Mouse (Mus musculus): ENCODE data around the gene Ift81.

Gene Ift81

DNA sequence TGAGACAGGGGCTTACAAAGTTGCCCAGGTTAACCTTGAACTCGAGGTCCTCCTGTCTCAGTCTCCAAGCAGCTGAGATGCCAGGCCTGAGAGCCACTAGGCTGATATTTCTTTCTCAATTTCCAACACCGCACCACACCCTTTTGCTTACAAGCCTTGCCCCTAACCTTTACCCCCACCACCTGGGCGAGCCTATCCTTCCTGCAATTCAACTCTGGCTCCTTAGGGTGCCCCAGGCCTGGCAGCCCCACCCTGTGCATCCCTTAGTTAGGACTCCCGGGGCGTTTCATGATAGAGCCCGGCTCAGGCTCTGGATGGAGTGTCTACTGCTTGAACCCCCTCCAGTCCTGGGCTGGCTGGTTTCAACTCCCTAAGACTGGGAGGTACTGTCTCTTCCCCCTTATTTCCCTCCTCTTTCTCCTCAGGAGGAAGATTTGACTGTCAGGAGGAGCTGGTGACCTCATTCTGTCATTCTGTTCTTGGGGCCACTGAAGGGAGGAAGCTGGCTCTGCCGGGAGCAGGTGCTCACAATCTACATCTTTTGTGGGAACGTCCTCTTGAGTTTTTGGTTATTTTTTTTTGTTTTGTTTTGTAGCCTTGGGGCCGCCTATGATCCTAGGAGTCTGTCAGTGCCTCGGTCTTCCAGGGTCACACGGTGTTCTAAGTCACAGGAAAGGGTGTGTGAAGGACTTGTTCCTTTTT lies 98.1 kb downstream of the Ift81 start:
- ChIA-PET POLR2A (interaction anchor here in 3 of 4 experiments (0.7 to 3.5 kb wide), 13 partner anchors 10 to 1676 kb away, joined by 3 to 19 read pairs (median 3); no protein-coding TSS in a partner anchor), CTCF (interaction anchor here in 2 of 4 experiments (0.6 to 0.9 kb wide), 2 partner anchors 9 to 382 kb away, joined by 3 to 4 read pairs; no protein-coding TSS in a partner anchor)

DNA sequence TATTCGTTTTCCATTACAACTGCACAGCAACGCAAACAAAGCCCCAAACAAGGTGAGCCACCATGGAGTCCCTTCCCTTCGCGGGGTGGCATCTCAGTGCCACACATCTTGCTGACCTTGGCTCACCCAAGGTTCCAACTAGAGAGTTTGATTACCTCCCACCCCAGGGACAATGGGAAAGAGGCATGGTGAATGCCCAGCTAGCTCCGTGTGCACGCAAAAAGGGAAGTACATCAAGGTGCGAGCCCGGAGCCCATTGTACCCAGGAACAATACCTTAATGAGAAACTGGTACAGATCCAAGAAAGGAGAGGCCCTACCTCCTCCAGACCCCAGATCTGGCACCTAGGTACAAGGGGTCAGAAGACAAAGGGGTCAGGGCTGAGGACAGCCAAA lies 100.2 kb downstream of the Ift81 start:
- ChIA-PET POLR2A (interaction anchor here (0.9 to 5.6 kb wide), 9 partner anchors 10 to 72 kb away, joined by 3 to 28 read pairs (median 4); partner anchors contain the start of gene Atp2a2 (in 2 of the 4)), CTCF (interaction anchor here in 1 of 4 experiments (1.0 kb wide), 1 partner anchor 10 kb away, joined by 3 read pairs; no protein-coding TSS in a partner anchor)

GRCm38 (mm10) chr5:122513421-122514126 lies 100.7 kb downstream of the Ift81 start:
- POLR2A ChIA-PET = interaction anchor here (0.8 to 5.6 kb wide), 14 partner anchors 9 to 114 kb away, joined by 3 to 28 read pairs (median 4); partner anchors contain the start of gene Atp2a2 (in 3 of the 4)
- CTCF ChIA-PET = interaction anchor here in 2 of 4 experiments (0.8 to 1.0 kb wide), 2 partner anchors 10 to 31 kb away, joined by 3 read pairs; no protein-coding TSS in a partner anchor

- ChIA-PET POLR2A (interaction anchor here (0.5 to 5.6 kb wide), 42 partner anchors 8 to 1811 kb away, joined by 3 to 28 read pairs (median 4); partner anchors contain the start of gene Atp2a2 (in 3 of the 4)), CTCF (interaction anchor here (0.5 to 1.5 kb wide), 12 partner anchors 13 to 1786 kb away, joined by 3 to 11 read pairs (median 3); no protein-coding TSS in a partner anchor)
Measured at GRCm38 (mm10) chr5:122512011-122512410, 102.3 kb downstream of the Ift81 start.

GRCm38 (mm10) chr5:122511405-122511804 lies 102.9 kb downstream of the Ift81 start:
- ChIA-PET CTCF (interaction anchor here in 3 of 4 experiments (0.5 to 1.5 kb wide), 10 partner anchors 30 to 1786 kb away, joined by 3 to 10 read pairs (median 3); no protein-coding TSS in a partner anchor), POLR2A (interaction anchor here (0.5 to 5.6 kb wide), 49 partner anchors 8 to 585 kb away, joined by 3 to 28 read pairs (median 4); partner anchors contain the start of genes Atp2a2 (in 4 of the 4) and P2rx4 (in 1 of the 4))

GRCm38 (mm10) chr5:122510651-122511157 lies 103.6 kb downstream of the Ift81 start:
- POLR2A ChIA-PET = interaction anchor here (0.5 to 5.6 kb wide), 31 partner anchors 8 to 585 kb away, joined by 3 to 28 read pairs (median 4); partner anchors contain the start of genes Atp2a2 (in 4 of the 4), P2rx4 (in 1 of the 4), Rad9b (in 1 of the 4) and Vps29 (in 1 of the 4)
- CTCF ChIA-PET = interaction anchor here in 2 of 4 experiments (0.5 to 1.0 kb wide), 4 partner anchors 37 to 674 kb away, joined by 3 to 4 read pairs (median 3); no protein-coding TSS in a partner anchor

GRCm38 (mm10) chr5:122509608-122510007 lies 104.7 kb downstream of the Ift81 start:
- CTCF ChIA-PET = interaction anchor here in 1 of 4 experiments (0.6 kb wide), 1 partner anchor 209 kb away, joined by 5 read pairs; no protein-coding TSS in a partner anchor
- POLR2A ChIA-PET = interaction anchor here in 3 of 4 experiments (1.0 to 5.6 kb wide), 6 partner anchors 7 to 246 kb away, joined by 3 to 28 read pairs (median 10); partner anchors contain the start of genes Atp2a2 (in 1 of the 3) and Tctn1 (in 1 of the 3)

- ChIA-PET POLR2A (interaction anchor here in 3 of 4 experiments (0.8 to 1.2 kb wide), 5 partner anchors 9 to 361 kb away, joined by 3 to 4 read pairs (median 3); partner anchors contain the start of gene Tctn1 (in 1 of the 3)), CTCF (interaction anchor here in 2 of 4 experiments (0.6 to 0.7 kb wide), 3 partner anchors 208 to 377 kb away, joined by 3 to 7 read pairs (median 5); no protein-coding TSS in a partner anchor)
Measured at GRCm38 (mm10) chr5:122508861-122509306, 105.4 kb downstream of the Ift81 start.

DNA sequence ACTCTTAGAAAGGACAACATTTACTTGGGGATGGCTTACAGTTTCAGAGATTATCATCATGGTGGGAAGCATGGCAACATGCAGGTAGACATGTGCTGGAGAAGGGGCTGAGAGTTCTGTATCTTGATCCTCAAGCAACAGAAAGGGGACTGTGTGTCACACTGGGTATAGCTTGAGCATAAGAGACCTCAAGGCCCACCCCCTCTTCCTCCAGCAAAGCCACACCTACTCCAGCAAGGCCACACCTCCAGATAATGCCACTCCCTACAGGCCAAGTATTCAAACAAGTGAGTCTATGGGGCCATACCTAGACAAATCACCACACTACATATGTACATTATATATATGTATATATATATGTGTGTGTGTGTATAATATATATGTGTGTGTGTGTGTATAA lies 106.9 kb downstream of the Ift81 start:
- ChIA-PET CTCF (no interaction called here), POLR2A (interaction anchor here in 1 of 4 experiments (0.6 to 1.0 kb wide), 2 partner anchors 125 to 1303 kb away, joined by 3 read pairs; no protein-coding TSS in a partner anchor)

GRCm38 (mm10) chr5:122506462-122506861 lies 107.9 kb downstream of the Ift81 start:
- CTCF ChIA-PET = interaction anchor here in 1 of 4 experiments (0.6 kb wide), 1 partner anchor 558 kb away, joined by 3 read pairs; no protein-coding TSS in a partner anchor
- POLR2A ChIA-PET = interaction anchor here in 2 of 4 experiments (1.0 to 26.5 kb wide), 3 partner anchors 10 to 41 kb away, joined by 4 to 757 read pairs (median 5); no protein-coding TSS in a partner anchor

DNA sequence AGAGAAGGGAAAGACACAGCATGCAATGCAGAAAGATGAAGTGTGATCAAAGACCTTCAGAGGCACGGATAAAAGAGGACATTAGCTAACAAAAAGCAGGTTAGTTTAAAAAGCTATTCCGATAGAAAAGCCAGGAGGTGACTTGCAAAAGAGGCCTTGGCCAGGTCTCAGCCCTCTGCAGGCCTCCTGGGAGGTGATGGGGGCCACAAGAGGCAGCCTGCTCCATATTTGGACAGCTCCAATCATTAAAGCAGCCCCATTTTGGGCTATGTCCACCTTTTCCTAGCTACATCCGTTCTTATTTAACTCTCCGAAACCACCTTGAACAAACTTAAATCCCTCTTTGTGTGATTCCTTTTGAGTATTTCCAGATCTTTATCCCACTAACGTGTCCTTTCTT lies 108.8 kb downstream of the Ift81 start:
- POLR2A ChIA-PET = interaction anchor here (0.6 to 26.5 kb wide), 14 partner anchors 9 to 532 kb away, joined by 3 to 757 read pairs (median 4); partner anchors contain the start of gene P2rx4 (in 1 of the 4)
- CTCF ChIA-PET = interaction anchor here in 3 of 4 experiments (0.7 to 1.0 kb wide), 4 partner anchors 65 to 445 kb away, joined by 3 to 4 read pairs (median 3); no protein-coding TSS in a partner anchor

DNA sequence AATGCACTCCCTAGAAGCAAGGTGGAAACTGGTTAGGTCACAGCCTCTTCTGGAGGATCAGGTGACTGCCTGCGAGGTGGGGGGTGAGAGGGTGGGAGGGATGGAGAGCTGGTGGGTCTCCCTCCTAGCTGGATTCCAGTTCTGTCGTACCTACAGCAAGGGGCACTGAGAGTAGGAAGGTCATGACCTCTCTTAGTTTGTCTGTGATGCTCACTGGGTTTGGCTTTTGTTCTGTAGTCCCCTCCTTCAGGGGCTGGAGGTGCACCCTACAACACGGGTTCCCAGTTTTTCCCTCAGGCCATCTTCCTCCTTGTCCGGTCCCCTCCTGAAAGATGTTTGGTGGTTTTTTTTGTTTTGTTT lies 110.6 kb downstream of the Ift81 start:
- CTCF ChIA-PET = interaction anchor here in 2 of 4 experiments (0.6 to 1.2 kb wide), 6 partner anchors 10 to 714 kb away, joined by 3 to 4 read pairs (median 3); partner anchors contain the start of gene Tctn1 (in 1 of the 2)
- POLR2A ChIA-PET = interaction anchor here (0.5 to 26.5 kb wide), 49 partner anchors 8 to 766 kb away, joined by 3 to 757 read pairs (median 4); partner anchors contain the start of genes Anapc7 (in 2 of the 4) and Anapc5 (in 1 of the 4)

- POLR2A ChIA-PET = interaction anchor here (0.6 to 26.5 kb wide), 42 partner anchors 8 to 767 kb away, joined by 3 to 757 read pairs (median 4); partner anchors contain the start of gene Anapc7 (in 1 of the 4)
- CTCF ChIA-PET = interaction anchor here in 2 of 4 experiments (0.6 to 1.2 kb wide), 5 partner anchors 10 to 647 kb away, joined by 3 to 4 read pairs (median 3); partner anchors contain the start of gene Tctn1 (in 1 of the 2)
Measured at GRCm38 (mm10) chr5:122503015-122503759, 111.1 kb downstream of the Ift81 start.

DNA sequence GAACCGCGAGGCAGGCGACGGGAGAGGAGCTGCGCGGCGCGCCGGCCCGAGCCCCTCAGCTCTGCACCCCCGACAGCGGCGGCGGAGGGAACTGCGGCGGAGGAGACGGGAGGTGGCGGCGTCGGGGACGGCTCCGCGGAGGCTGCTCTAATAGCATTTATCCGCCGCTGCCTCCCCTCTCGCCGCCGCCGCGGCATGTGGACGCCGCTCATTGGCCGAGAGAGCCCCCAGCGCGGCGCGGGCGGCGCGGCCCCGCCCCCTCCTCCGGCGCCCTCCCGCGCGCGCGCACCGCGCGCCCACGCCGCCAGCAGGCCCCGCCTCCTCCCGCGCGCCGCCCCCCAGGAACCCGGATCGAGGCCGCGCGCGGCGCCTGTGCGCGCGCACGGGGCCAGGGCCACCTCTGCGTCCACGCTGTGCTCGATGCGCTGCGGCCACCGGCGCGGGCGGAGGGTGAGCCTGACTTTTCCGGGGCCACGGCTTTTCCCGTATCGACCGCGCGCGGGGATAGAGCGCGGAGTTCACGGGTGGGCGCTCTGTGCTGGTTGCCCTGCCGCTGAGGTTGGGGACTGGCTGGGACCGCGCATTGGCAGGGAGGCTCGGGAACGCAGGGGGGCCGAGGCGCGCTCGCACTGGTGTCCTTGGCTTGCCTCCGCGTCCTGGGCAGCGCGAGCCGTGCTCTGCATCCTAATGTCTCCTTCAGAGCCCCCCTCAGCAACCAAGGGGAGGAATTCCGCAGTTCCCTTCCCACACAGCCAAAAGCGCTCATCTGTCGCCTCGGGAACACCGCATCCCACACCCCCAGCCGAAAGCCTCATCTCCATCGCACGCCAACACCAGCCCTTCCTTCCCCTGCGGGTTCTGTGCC lies 112.0 kb downstream of the Ift81 start, which contains the start of gene Atp2a2:
Gene Atp2a2, minus strand, starts transcription at position 149 of the 865 bp plus-strand sequence.
- ChIA-PET CTCF (interaction anchor here in 3 of 4 experiments (0.6 to 0.9 kb wide), 4 partner anchors 13 to 559 kb away, joined by 3 to 11 read pairs (median 6); no protein-coding TSS in a partner anchor), POLR2A (interaction anchor here (0.6 to 26.5 kb wide), 42 partner anchors 8 to 370 kb away, joined by 3 to 757 read pairs (median 4); partner anchors contain the start of genes Rad9b (in 2 of the 4), Vps29 (in 2 of the 4) and P2rx4 (in 1 of the 4))

Measured in embryonic stem cell, embryonic (primary cell).